Mouse (Mus musculus): Measurements from ENCODE around the gene Ipo5.

GRCm38 (mm10) chr14:120879026-120879425, 32.0 kb upstream of the Ipo5 start:
- TF ChIP-seq POLR2A (IDR thresholded peaks at IDR 0.05; ENCODE audit: extremely low read depth, insufficient read depth, low read length) (no peak), CTCF (IDR thresholded peaks at IDR 0.05; ENCODE audit: low read depth, low read length) (no peak)

Measured in liver, adult 2 months (tissue).